Comparison of ENCODE assay signal across 8 mouse cellular contexts in genomic region chr5:52878847-52879246, GRCm38 (mm10). TPM values are rescaled to one million over a fixed set of nuclear protein-coding genes. Genes with fewer than 3 reads are reported as not detected.
DNase-seq lines count a peak whose midpoint lies in the region; ATAC-seq and TF ChIP-seq lines count a peak whose summit lies in the region.

No protein-coding gene starts in this region.

- TF ChIP-seq CTCF in lung, postnatal 0 days (IDR thresholded peaks at IDR 0.05): peak; percentile 82

- H3K4me3 ChIP-seq in ES-E14 (ENCODE audit: insufficient read depth in 1 of 2, low read depth in 1 of 2, low read length in 2 of 2, poor library complexity in 1 of 2, severe bottlenecking in 1 of 2): no peak overlapping the region
- H3K4me3 ChIP-seq in embryonic facial prominence, embryonic 14.5 days (ENCODE audit: low read depth, low read length): no peak overlapping the region
- H3K4me3 ChIP-seq in hindbrain, embryonic 10.5 days: no peak overlapping the region
- H3K4me3 ChIP-seq in lung, postnatal 0 days (ENCODE audit: low read depth, low read length): no peak overlapping the region

- in situ Hi-C loops in ES-E14 (cut with MboI; ENCODE audit: low sequenced_read_pairs in 2 of 2, unreplicated experiment in 2 of 2): no loop called here

- no peaks in the 10 kb centered on the region for H3K27me3 ChIP-seq in embryonic facial prominence, embryonic 14.5 days (replicated peaks; ENCODE audit: control insufficient read depth, insufficient read depth, low read length)
- H3K27me3 ChIP-seq in hindbrain, embryonic 10.5 days (ENCODE audit: insufficient read depth, poor library complexity, severe bottlenecking): peaks cover 10% of the 10 kb centered on the region
- H3K27me3 ChIP-seq in lung, postnatal 0 days (replicated peaks; ENCODE audit: insufficient read depth, low read length): no peaks in the 10 kb centered on the region

- peak; percentile 72 for ATAC-seq in embryonic facial prominence, embryonic 14.5 days (ENCODE audit: low read depth)
- ATAC-seq in lung, postnatal 0 days: peak; percentile 39
- ATAC-seq in monocyte, adult 5-6 weeks (replicated peaks; ENCODE audit: insufficient number of reproducible peaks, low FRiP score, low TSS enrichment, poor library complexity, severe bottlenecking): no peak

- no peaks in the 10 kb centered on the region; a peak in 1 of 4 replicates for H3K4me1 ChIP-seq in ES-E14 (ENCODE audit: control insufficient read depth in 2 of 2, insufficient read depth in 2 of 2, low read length in 2 of 2, poor library complexity in 1 of 2)
- no peaks in the 10 kb centered on the region for H3K4me1 ChIP-seq in embryonic facial prominence, embryonic 14.5 days (ENCODE audit: control insufficient read depth, insufficient read depth, low read length)
- no peaks in the 10 kb centered on the region for H3K4me1 ChIP-seq in hindbrain, embryonic 10.5 days (replicated peaks)
- no peaks in the 10 kb centered on the region for H3K4me1 ChIP-seq in lung, postnatal 0 days (ENCODE audit: insufficient read depth, low read depth, low read length)

- H3K9me3 ChIP-seq in ES-E14 (ENCODE audit: control insufficient read depth, insufficient read depth, low read depth, low read length): no peaks in the 10 kb centered on the region
- no peaks in the 10 kb centered on the region for H3K9me3 ChIP-seq in embryonic facial prominence, embryonic 14.5 days (ENCODE audit: control insufficient read depth, low read length)
- no peaks in the 10 kb centered on the region for H3K9me3 ChIP-seq in hindbrain, embryonic 10.5 days
- H3K9me3 ChIP-seq in lung, postnatal 0 days (ENCODE audit: low read length): no peaks in the 10 kb centered on the region

- no peaks in the 10 kb centered on the region for H3K36me3 ChIP-seq in ES-E14 (ENCODE audit: control insufficient read depth, insufficient read depth, low read length, poor library complexity, severe bottlenecking)
- H3K36me3 ChIP-seq in embryonic facial prominence, embryonic 14.5 days (ENCODE audit: control insufficient read depth, insufficient read depth, low read length): no peaks in the 10 kb centered on the region
- no peaks in the 10 kb centered on the region for H3K36me3 ChIP-seq in hindbrain, embryonic 10.5 days
- H3K36me3 ChIP-seq in lung, postnatal 0 days (ENCODE audit: insufficient read depth, low read length): no peaks in the 10 kb centered on the region

- no peak overlapping the region for H3K27ac ChIP-seq in ES-E14 (ENCODE audit: insufficient read depth, low read depth, low read length, poor library complexity, severe bottlenecking)
- H3K27ac ChIP-seq in embryonic facial prominence, embryonic 14.5 days (replicated peaks; ENCODE audit: low read depth, low read length): no peak overlapping the region
- no peak overlapping the region for H3K27ac ChIP-seq in hindbrain, embryonic 10.5 days
- H3K27ac ChIP-seq in lung, postnatal 0 days (ENCODE audit: low read length): no peak overlapping the region

- H3K4me2 ChIP-seq in embryonic facial prominence, embryonic 14.5 days (ENCODE audit: low read depth, low read length): no peak overlapping the region
- H3K4me2 ChIP-seq in lung, postnatal 0 days (replicated peaks; ENCODE audit: low read depth, low read length): no peak overlapping the region

- 1% methylated on average over 7 of the region's 14 CpGs for WGBS in embryonic facial prominence, embryonic 14.5 days
- 7% methylated on average over 9 of the region's 14 CpGs for WGBS in hindbrain, embryonic 10.5 days
- 5% methylated on average over 9 of the region's 14 CpGs for WGBS in lung, postnatal 0 days

- TF ChIP-seq EP300 in lung, postnatal 0 days (IDR thresholded peaks at IDR 0.05): no peak

- peak; percentile 49 for DNase-seq in ES-E14 (ENCODE audit: low read depth, low spot score)
- peak; percentile 62 to 77 for DNase-seq in adrenal gland, postnatal 36 days
- DNase-seq in embryonic facial prominence, embryonic 14.5 days (ENCODE audit: low spot score): peak; percentile 91
- DNase-seq in hindbrain, embryonic 10.5 days (ENCODE audit: low spot score): peak; percentile 76
- peak; percentile 65 for DNase-seq in layer of hippocampus, adult 11-12 months (ENCODE audit: low spot score)
- DNase-seq in lung, postnatal 0 days (ENCODE audit: low spot score): peak; percentile 89
- peak; percentile 89 for DNase-seq in retina, embryonic 14.5 days (ENCODE audit: low spot score)

- no peak overlapping the region for H3K9ac ChIP-seq in ES-E14 (ENCODE audit: insufficient read depth, low read depth, low read length, poor library complexity, severe bottlenecking)
- no peak overlapping the region for H3K9ac ChIP-seq in embryonic facial prominence, embryonic 14.5 days (ENCODE audit: low read depth, low read length)
- no peak overlapping the region for H3K9ac ChIP-seq in lung, postnatal 0 days (replicated peaks; ENCODE audit: low read depth)

TF ChIP-seq in ES-E14, 5 proteins besides CTCF, POLR2A, EP300 and RAD21:
- TF ChIP-seq MAFK (IDR thresholded peaks at IDR 0.05; ENCODE audit: insufficient read depth, low read depth, low read length) (no peak), CHD2 (IDR thresholded peaks at IDR 0.05; ENCODE audit: low read depth, low read length) (no peak), ZNF384 (IDR thresholded peaks at IDR 0.05; ENCODE audit: low read depth, low read length) (no peak), ZC3H11A (IDR thresholded peaks at IDR 0.05; ENCODE audit: borderline replicate concordance, low read depth, low read length) (no peak), HCFC1 (IDR thresholded peaks at IDR 0.05; ENCODE audit: borderline replicate concordance, insufficient read depth, low read length) (no peak)

RNA-seq across cellular contexts. Expression of gene Anapc4, which starts 45.0 kb away (rescaled TPM):
- 43.8 and 68.8 TPM in 2 replicates for total RNA-seq in ES-E14 (2012; rRNA removed)
- 10 to 100 TPM; 59.2 to 65.3 TPM for total RNA-seq in adrenal gland, postnatal 36 days (2021)
- polyA plus RNA-seq in embryonic facial prominence, embryonic 14.5 days (2014; fragmentation: Nextera tagmentation; extraction: Ambion mirVana): 103 and 118 TPM in 2 replicates
- 95.9 and 106 TPM in 2 replicates for polyA plus RNA-seq in hindbrain, embryonic 10.5 days (2016; fragmentation: Nextera tagmentation; extraction: Ambion mirVana)
- 65.3 and 66.6 TPM in 2 replicates for polyA plus RNA-seq in lung, postnatal 0 days (2015; fragmentation: Nextera tagmentation; extraction: Ambion mirVana)
- total RNA-seq in monocyte, adult 5-6 weeks (2017): 44.5 to 78.4 TPM (median 70.0 TPM) in 3 replicates
